Mouse (Mus musculus) liver, embryonic 14.5 days (tissue): ENCODE data around the gene Btbd11. TPM values are rescaled to one million over a fixed set of nuclear protein-coding genes. Genes with fewer than 3 reads are reported as not detected.
A peak's percentile ranks its signal among the peaks of the same experiment; 100 is the strongest.

Experiments
- ATAC-seq: fragments of 200-750 bp; cut with Nextera tagmentation; 2 replicates; pipeline ENCODE4 v1.8.0; 2017; ENCODE audit warnings: moderate number of reproducible peaks, mild to moderate bottlenecking, moderate library complexity; ENCODE audit not compliant: insufficient read depth
- DNase-seq, 3 experiments: peaks; one replicate each; pipeline ENCODE4 v3.0.0-alpha.2; 2012 to 2013; ENCODE audit warnings: low read depth in 3 of 3, low spot score in 3 of 3
- H3K27ac ChIP-seq: fragments of 300-500 bp; sonication (generic); 2 replicates; pipeline ENCODE4 v1.5.1; 2014; ENCODE audit warnings: moderate library complexity, mild to moderate bottlenecking, control low read depth, inconsistent platforms
- H3K27me3 ChIP-seq: fragments of 300-500 bp; sonication (generic); 2 replicates; pipeline ENCODE4 v1.6.1; 2014; ENCODE audit warnings: mild to moderate bottlenecking, low read length, moderate library complexity; ENCODE audit not compliant: control insufficient read depth, insufficient read depth
- H3K36me3 ChIP-seq: fragments of 300-500 bp; sonication (generic); replicated peaks from 2 replicates; pipeline ENCODE4 v1.6.1; 2014; ENCODE audit warnings: low read depth; ENCODE audit not compliant: control insufficient read depth, insufficient read depth
- H3K4me1 ChIP-seq, 2 experiments: fragments of 200-500 bp in 1 of 2; fragments of 300-500 bp in 1 of 2; sonication (generic) in 1 of 2; replicated peaks; 2 replicates each; pipeline ENCODE4 v1.6.1; 2012 to 2014; ENCODE audit warnings: antibody characterized with exemption in 1 of 2, inconsistent platforms in 1 of 2, low read length in 1 of 2; ENCODE audit not compliant: control insufficient read depth in 2 of 2, insufficient read depth in 2 of 2
- H3K4me2 ChIP-seq: fragments of 300-500 bp; sonication (generic); 2 replicates; pipeline ENCODE4 v1.6.1; 2014; ENCODE audit warnings: low read depth, mild to moderate bottlenecking, control low read depth, moderate library complexity
- H3K4me3 ChIP-seq, 2 experiments: fragments of 200-500 bp in 1 of 2; fragments of 300-500 bp in 1 of 2; sonication (generic) in 1 of 2; 2 replicates each; pipeline ENCODE4 v1.5.1; 2012 to 2014; ENCODE audit warnings: low read depth in 2 of 2, low read length in 2 of 2, mild to moderate bottlenecking in 2 of 2, control low read depth in 1 of 2, inconsistent platforms in 1 of 2, moderate library complexity in 1 of 2; ENCODE audit not compliant: insufficient read depth in 1 of 2
- H3K9ac ChIP-seq: fragments of 300-500 bp; sonication (generic); replicated peaks from 2 replicates; pipeline ENCODE4 v1.6.1; 2014; ENCODE audit warnings: mild to moderate bottlenecking, control low read depth, moderate library complexity
- H3K9me3 ChIP-seq: fragments of 300-500 bp; sonication (generic); 2 replicates; pipeline ENCODE4 v1.6.1; 2016; ENCODE audit warnings: low read length, mixed read lengths; ENCODE audit not compliant: control insufficient read depth
- CTCF ChIP-seq: IDR thresholded peaks from 2 replicates; pipeline ENCODE4 v1.5.1; 2016; ENCODE audit warnings: antibody characterized with exemption, low read depth, control low read depth
- EP300 ChIP-seq: IDR thresholded peaks from 2 replicates; pipeline ENCODE4 v1.6.1; 2016; ENCODE audit warnings: antibody characterized with exemption, low read depth
- WGBS: fragments of 180-500 bp; shearing (Covaris S2); extraction: QIAGEN DNeasy Blood & Tissue Kit; methylation state at CpG from one replicate; pipeline ENCODE4 v1.1.7; 2014; ENCODE audit not compliant: insufficient replicate concordance; 5-methylcytosine and 5-hydroxymethylcytosine counted together
- polyA plus RNA-seq, 2 experiments: library from polyadenylated mRNA; depleted of rRNA in 1 of 2; stranded (reverse) in 1 of 2; unstranded in 1 of 2; fragments of >200 nt; fragmentation: Nextera tagmentation in 1 of 2; extraction: Ambion mirVana in 1 of 2; gene quantifications; 2 replicates each; pipeline versions ENCODE4 v1.2.1 to v1.2.3; 2012 to 2014

The Btbd11 gene
- polyA plus RNA-seq (2012; rRNA removed) = 0.22 and 0.26 TPM in 2 replicates
- polyA plus RNA-seq (2014; fragmentation: Nextera tagmentation; extraction: Ambion mirVana) = 0.32 and 0.54 TPM in 2 replicates

GRCm38 (mm10) chr10:85386605-85387218 lies at the start of gene Btbd11:
TSS of gene Btbd11 (plus strand) at chr10:85386814.
- Histone ChIP-seq H3K4me3 (peak within 1 kb of the TSS; percentile 10 to 43), H3K4me1 (no peaks in the 10 kb centered on the region), H3K9ac (no peak within 1 kb of the TSS), H3K9me3 (no peaks in the 10 kb centered on the region), H3K36me3 (no peaks in the 10 kb centered on the region), H3K4me2 (peak within 1 kb of the TSS; percentile 63), H3K27me3 (peaks cover 28% of the 10 kb centered on the region), H3K27ac (no peak within 1 kb of the TSS)
- DNase-seq (peak; percentile 58 to 60 (median 59)), ATAC-seq (peak; percentile 85)
- TF ChIP-seq EP300 = no peak
- TF ChIP-seq CTCF = no peak
- WGBS = under 1% methylated on average over 46 of the region's 46 CpGs

GRCm38 (mm10) chr10:85338733-85339132 lies 47.9 kb upstream of the Btbd11 start:
- H3K4me2 ChIP-seq = no peak overlapping the region
- no peak overlapping the region for H3K4me3 ChIP-seq
- no peak for DNase-seq
- H3K27me3 ChIP-seq = no peaks in the 10 kb centered on the region
- TF ChIP-seq CTCF (no peak), EP300 (no peak)
- no peak for ATAC-seq
- no peaks in the 10 kb centered on the region for H3K36me3 ChIP-seq
- 60% methylated on average over 12 of the region's 12 CpGs for WGBS
- no peaks in the 10 kb centered on the region for H3K4me1 ChIP-seq
- no peaks in the 10 kb centered on the region for H3K9me3 ChIP-seq
- H3K27ac ChIP-seq = no peak overlapping the region
- H3K9ac ChIP-seq = no peak overlapping the region

GRCm38 (mm10) chr10:85341867-85342266 lies 44.7 kb upstream of the Btbd11 start:
- no peak overlapping the region for H3K4me3 ChIP-seq
- peak; percentile 40 for TF ChIP-seq CTCF
- TF ChIP-seq EP300 = no peak
- ATAC-seq = no peak
- H3K27me3 ChIP-seq = no peaks in the 10 kb centered on the region
- 38% methylated on average over 1 of the region's 1 CpGs for WGBS
- H3K4me1 ChIP-seq = no peaks in the 10 kb centered on the region
- no peak overlapping the region for H3K9ac ChIP-seq
- no peaks in the 10 kb centered on the region for H3K36me3 ChIP-seq
- no peak for DNase-seq
- H3K27ac ChIP-seq = no peak overlapping the region
- H3K4me2 ChIP-seq = no peak overlapping the region
- no peaks in the 10 kb centered on the region for H3K9me3 ChIP-seq

- no peak overlapping the region for H3K4me3 ChIP-seq
- H3K27me3 ChIP-seq = no peaks in the 10 kb centered on the region
- ATAC-seq (no peak), DNase-seq (no peak)
- no peak for TF ChIP-seq EP300
- no peak for TF ChIP-seq CTCF
- H3K27ac ChIP-seq = no peak overlapping the region
- H3K4me2 ChIP-seq = no peak overlapping the region
- no peaks in the 10 kb centered on the region for H3K4me1 ChIP-seq
- H3K36me3 ChIP-seq = no peaks in the 10 kb centered on the region
- WGBS = 76% methylated on average over 9 of the region's 9 CpGs
- no peaks in the 10 kb centered on the region for H3K9me3 ChIP-seq
- no peak overlapping the region for H3K9ac ChIP-seq
Measured at GRCm38 (mm10) chr10:85347171-85347570, 39.4 kb upstream of the Btbd11 start.

- H3K9me3 ChIP-seq = no peaks in the 10 kb centered on the region
- WGBS = 34% methylated on average over 2 of the region's 2 CpGs
- TF ChIP-seq EP300 = no peak
- no peak for TF ChIP-seq CTCF
- H3K4me1 ChIP-seq = no peaks in the 10 kb centered on the region
- ATAC-seq (no peak), DNase-seq (no peak)
- H3K36me3 ChIP-seq = no peaks in the 10 kb centered on the region
- no peak overlapping the region for H3K4me3 ChIP-seq
- no peak overlapping the region for H3K9ac ChIP-seq
- no peak overlapping the region for H3K27ac ChIP-seq
- no peak overlapping the region for H3K4me2 ChIP-seq
- no peaks in the 10 kb centered on the region for H3K27me3 ChIP-seq
Measured at GRCm38 (mm10) chr10:85352505-85352904, 34.1 kb upstream of the Btbd11 start.
